Mouse (Mus musculus) kidney, adult 2 months (tissue): ENCODE results near the gene Map4k4.

Experiments used
- CTCF ChIP-seq: fragments of 200-500 bp; conservative IDR thresholded peaks from 2 replicates; pipeline ENCODE4 v1.5.1; 2011; ENCODE audit warnings: low read depth, mild to moderate bottlenecking, control low read depth, low read length, moderate library complexity, mixed read lengths; ENCODE audit not compliant: insufficient read depth, insufficient read length
- POLR2A ChIP-seq: fragments of 200-500 bp; IDR thresholded peaks from one replicate; pipeline ENCODE4 v1.6.1; 2011; ENCODE audit warnings: low read depth, low read length, control low read depth

GRCm38 (mm10) chr1:39942935-39943334 is 42.2 kb downstream of the Map4k4 start:
- TF ChIP-seq CTCF (no peak), POLR2A (no peak)
